Mouse (Mus musculus): Measurements from ENCODE around the gene Ldlrad1. TPM values are rescaled to one million over a fixed set of nuclear protein-coding genes. Genes with fewer than 3 reads are reported as not detected.

The Ldlrad1 gene
- total RNA-seq (2015; ENCODE audit: low replicate concordance) (1.5 TPM in 1 of 2 replicates, not detected in the other), total RNA-seq (2017; ENCODE audit: low replicate concordance) (not detected in 2 replicates)

- ATAC-seq (replicated peaks; ENCODE audit: low FRiP score, poor library complexity, severe bottlenecking) = no peak
Observed at GRCm38 (mm10) chr4:107208880-107209279, at the start of gene Ldlrad1. Gene Ldlrad1, plus strand, starts transcription at chr4:107209180.

- ATAC-seq (replicated peaks; ENCODE audit: low FRiP score, poor library complexity, severe bottlenecking) = no peak
Observed at GRCm38 (mm10) chr4:107160181-107160580, 48.8 kb upstream of the Ldlrad1 start.

- no peak for ATAC-seq (replicated peaks; ENCODE audit: low FRiP score, poor library complexity, severe bottlenecking)
Observed at GRCm38 (mm10) chr4:107163341-107163740, 45.6 kb upstream of the Ldlrad1 start.

GRCm38 (mm10) chr4:107163756-107164587 is 45.0 kb upstream of the Ldlrad1 start:
- peak; percentile 93 for ATAC-seq (replicated peaks; ENCODE audit: low FRiP score, poor library complexity, severe bottlenecking)

GRCm38 (mm10) chr4:107166700-107167099 is 42.3 kb upstream of the Ldlrad1 start:
- no peak for ATAC-seq (replicated peaks; ENCODE audit: low FRiP score, poor library complexity, severe bottlenecking)

- no peak for ATAC-seq (replicated peaks; ENCODE audit: low FRiP score, poor library complexity, severe bottlenecking)
Observed at GRCm38 (mm10) chr4:107167798-107168197, 41.2 kb upstream of the Ldlrad1 start.

GRCm38 (mm10) chr4:107177506-107177905 is 31.5 kb upstream of the Ldlrad1 start:
- ATAC-seq (replicated peaks; ENCODE audit: low FRiP score, poor library complexity, severe bottlenecking) = no peak

GRCm38 (mm10) chr4:107178182-107178829 is 30.7 kb upstream of the Ldlrad1 start, which contains the start of gene Tmem59:
Gene Tmem59, plus strand, starts transcription at chr4:107178399.
- ATAC-seq (replicated peaks; ENCODE audit: low FRiP score, poor library complexity, severe bottlenecking) = peak; percentile 85

GRCm38 (mm10) chr4:107178830-107179490 is 30.0 kb upstream of the Ldlrad1 start, which contains the start of gene Tceanc2:
Gene Tceanc2, minus strand, starts transcription at chr4:107179116.
- peak; percentile 48 for ATAC-seq (replicated peaks; ENCODE audit: low FRiP score, poor library complexity, severe bottlenecking)

- no peak for ATAC-seq (replicated peaks; ENCODE audit: low FRiP score, poor library complexity, severe bottlenecking)
Observed at GRCm38 (mm10) chr4:107179561-107179960, 29.4 kb upstream of the Ldlrad1 start.

GRCm38 (mm10) chr4:107180746-107181145 is 28.2 kb upstream of the Ldlrad1 start:
- no peak for ATAC-seq (replicated peaks; ENCODE audit: low FRiP score, poor library complexity, severe bottlenecking)

GRCm38 (mm10) chr4:107181866-107182265 is 27.1 kb upstream of the Ldlrad1 start:
- no peak for ATAC-seq (replicated peaks; ENCODE audit: low FRiP score, poor library complexity, severe bottlenecking)

- no peak for ATAC-seq (replicated peaks; ENCODE audit: low FRiP score, poor library complexity, severe bottlenecking)
Observed at GRCm38 (mm10) chr4:107182796-107183195, 26.2 kb upstream of the Ldlrad1 start.

GRCm38 (mm10) chr4:107183203-107183602 is 25.8 kb upstream of the Ldlrad1 start:
- ATAC-seq (replicated peaks; ENCODE audit: low FRiP score, poor library complexity, severe bottlenecking) = no peak

- ATAC-seq (replicated peaks; ENCODE audit: low FRiP score, poor library complexity, severe bottlenecking) = no peak
Observed at GRCm38 (mm10) chr4:107185703-107186102, 23.3 kb upstream of the Ldlrad1 start.

GRCm38 (mm10) chr4:107193841-107194240 is 15.1 kb upstream of the Ldlrad1 start:
- no peak for ATAC-seq (replicated peaks; ENCODE audit: low FRiP score, poor library complexity, severe bottlenecking)

GRCm38 (mm10) chr4:107196454-107196853 is 12.5 kb upstream of the Ldlrad1 start:
- no peak for ATAC-seq (replicated peaks; ENCODE audit: low FRiP score, poor library complexity, severe bottlenecking)

GRCm38 (mm10) chr4:107198072-107198471 is 10.9 kb upstream of the Ldlrad1 start:
- ATAC-seq (replicated peaks; ENCODE audit: low FRiP score, poor library complexity, severe bottlenecking) = no peak

GRCm38 (mm10) chr4:107201779-107202178 is 7.2 kb upstream of the Ldlrad1 start:
- no peak for ATAC-seq (replicated peaks; ENCODE audit: low FRiP score, poor library complexity, severe bottlenecking)

- ATAC-seq (replicated peaks; ENCODE audit: low FRiP score, poor library complexity, severe bottlenecking) = no peak
Observed at GRCm38 (mm10) chr4:107203001-107203400, 6.0 kb upstream of the Ldlrad1 start.

All from erythroblast, adult 5-6 weeks (primary cell).